Mouse (Mus musculus) MEL-GATA-1-ER (cell line): ENCODE measurements around the gene Zfp2.
A peak's percentile ranks its signal among the peaks of the same experiment; 100 is the strongest.

Experiments
- DNase-seq: peaks from one replicate; pipeline ENCODE4 v3.0.0-alpha.2; 2012; ENCODE audit warnings: low read depth; ENCODE audit errors: extremely low read depth

Gene Zfp2

DNA sequence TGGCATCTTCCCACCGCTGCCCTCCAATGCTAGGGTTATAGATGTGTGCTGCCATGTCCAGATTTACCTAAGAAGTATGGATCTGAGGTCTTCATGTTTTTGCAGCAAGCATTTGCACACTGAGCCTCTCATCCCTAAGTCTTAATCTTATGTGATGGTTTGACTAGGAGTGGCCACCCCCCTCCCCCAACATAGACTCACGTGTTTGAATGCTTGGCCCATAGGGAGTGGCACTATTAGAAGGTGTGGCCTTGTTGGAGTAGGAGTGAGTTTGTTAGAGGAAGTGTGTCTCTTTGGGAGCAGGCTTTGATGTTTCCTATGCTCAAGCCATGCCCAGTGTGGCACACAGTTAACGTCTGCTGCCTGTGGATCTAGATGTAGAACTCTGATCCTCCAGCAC lies 37.3 kb downstream of the Zfp2 start:
- DNase-seq = no peak

DNA sequence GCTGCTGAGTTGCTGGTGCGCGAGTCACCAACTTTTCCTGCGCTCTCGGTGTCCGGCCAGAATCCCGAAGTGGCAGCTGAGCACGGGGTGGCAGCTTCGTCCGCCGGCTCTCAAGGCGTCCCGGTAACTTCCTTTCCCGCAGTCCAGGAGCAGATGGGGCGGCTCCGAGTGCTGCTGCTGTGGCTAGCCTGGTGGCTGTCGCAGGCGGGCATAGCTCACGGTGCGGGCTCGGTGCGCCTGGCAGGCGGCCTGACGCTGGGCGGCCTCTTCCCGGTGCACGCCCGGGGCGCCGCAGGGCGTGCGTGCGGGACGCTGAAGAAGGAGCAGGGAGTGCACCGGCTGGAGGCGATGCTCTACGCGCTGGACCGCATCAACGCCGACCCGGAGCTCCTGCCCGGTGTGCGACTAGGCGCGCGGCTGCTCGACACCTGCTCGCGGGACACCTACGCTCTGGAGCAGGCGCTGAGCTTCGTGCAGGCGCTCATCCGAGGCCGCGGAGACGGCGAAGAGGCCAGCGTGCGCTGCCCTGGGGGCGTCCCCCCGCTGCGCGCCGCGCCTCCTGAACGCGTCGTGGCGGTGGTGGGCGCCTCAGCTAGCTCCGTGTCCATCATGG lies 64.9 kb downstream of the Zfp2 start:
- no peak for DNase-seq

DNA sequence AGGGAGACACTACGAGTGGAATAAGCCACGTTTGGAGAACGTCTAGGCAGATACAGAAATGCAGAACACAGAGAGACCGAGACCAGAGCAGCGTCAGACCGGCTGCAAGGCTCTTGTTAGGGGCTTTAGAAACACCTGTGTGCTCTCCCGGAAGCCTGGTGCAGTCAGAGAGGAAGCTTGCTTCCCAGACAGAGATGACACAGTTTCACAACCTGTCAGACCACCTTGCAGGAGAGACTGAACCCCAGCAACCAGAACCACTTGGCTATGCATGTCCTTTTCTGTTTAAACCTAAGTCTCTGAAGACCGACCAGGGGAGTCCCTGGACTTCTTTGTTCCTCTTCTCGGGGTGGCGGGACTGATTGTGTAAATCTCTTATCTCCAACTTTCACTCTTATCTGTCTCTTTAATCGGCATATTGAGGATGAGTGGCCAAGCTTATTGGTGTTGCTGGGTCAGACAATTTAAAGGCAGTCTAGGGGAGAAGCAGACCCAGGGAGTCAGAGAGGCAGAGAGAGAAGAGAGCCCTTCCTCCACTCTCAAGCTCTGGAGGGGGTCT lies 65.7 kb downstream of the Zfp2 start, which contains the start of gene Grm6:
Gene Grm6 (plus strand): TSS at position 509 of the 559 bp plus-strand sequence.
- no peak for DNase-seq

DNA sequence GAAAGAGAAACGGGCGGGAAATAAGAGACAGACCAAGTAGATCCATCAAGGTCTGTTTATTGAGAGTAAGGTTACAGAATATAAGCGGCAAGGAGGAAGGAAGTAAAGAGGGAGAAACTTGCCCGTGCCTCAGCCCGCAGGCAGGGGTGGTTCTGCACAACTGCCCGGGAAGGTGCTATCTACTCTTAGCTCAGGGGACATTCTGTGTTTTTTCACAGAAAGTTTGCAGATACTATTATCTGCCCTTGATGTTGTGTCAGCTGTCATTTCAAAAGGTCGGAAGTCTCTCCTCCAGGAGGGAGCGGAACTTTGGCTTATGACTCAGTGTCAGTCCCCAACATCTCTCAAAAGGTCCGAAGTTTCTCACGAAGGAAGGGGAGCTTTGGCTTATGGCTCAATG lies 66.7 kb downstream of the Zfp2 start:
- DNase-seq = peak; percentile 23
